Mouse (Mus musculus) kidney, postnatal 36 days (tissue): ENCODE measurements at regions not wholly inside any gene's neighbourhood (a gene's known extent, or its start where the extent isn't known, plus 50 kb on each side); places are given as distances from the start of the nearest gene placed in this dataset.

Source experiments
- DNase-seq, 2 experiments: peaks; one replicate each; pipeline ENCODE4 v3.0.0; 2021 to 2022; ENCODE audit warnings: mixed read lengths in 2 of 2

DNA sequence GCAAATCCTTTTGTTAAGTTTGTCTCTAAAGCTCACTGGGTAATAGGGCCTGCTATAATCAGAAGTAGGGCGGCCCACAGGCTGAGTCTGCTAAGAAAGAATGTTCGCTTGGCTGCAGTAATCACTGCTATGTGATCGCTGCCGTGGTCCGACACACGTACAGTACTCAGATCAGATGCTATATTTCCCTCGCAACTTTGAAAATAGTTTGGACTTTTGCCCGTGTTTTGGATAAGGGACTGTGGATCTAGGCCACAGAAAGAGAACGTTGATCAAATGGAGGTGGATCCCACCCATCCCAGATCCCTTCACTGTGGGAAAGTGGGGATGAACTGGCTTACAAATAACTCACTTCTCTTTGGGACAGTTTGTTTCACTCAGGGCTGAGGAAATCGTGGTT, 88.5 kb upstream of the Rnd3 start:
- DNase-seq: no peak

- DNase-seq: no peak
Measured at GRCm38 (mm10) chr2:51236852-51237251, 87.9 kb upstream of the Rnd3 start.

DNA sequence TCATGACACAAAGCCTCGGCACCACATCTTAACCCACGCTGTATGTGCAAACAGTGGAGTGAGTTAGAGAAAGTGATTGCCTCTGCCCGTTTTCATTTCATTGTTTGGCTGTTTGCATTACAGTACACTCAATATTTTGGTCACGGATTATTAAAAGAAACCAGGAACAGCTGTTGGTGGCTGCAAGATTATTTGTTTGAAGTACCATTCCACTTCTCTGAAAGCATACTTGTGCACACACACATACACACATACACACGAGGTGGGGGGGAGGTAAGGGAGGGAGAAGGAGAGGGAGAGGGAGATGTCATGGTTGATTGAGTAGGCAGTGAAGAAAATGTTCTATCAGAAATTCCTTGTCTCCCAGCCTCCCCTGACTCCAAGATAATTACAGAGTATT, 85.5 kb upstream of the Rnd3 start:
- DNase-seq: no peak

GRCm38 (mm10) chr2:51222851-51223250, 73.9 kb upstream of the Rnd3 start:
- DNase-seq: no peak

- DNase-seq: no peak
Measured at GRCm38 (mm10) chr2:51219714-51220113, 70.8 kb upstream of the Rnd3 start.

- no peak for DNase-seq
Measured at GRCm38 (mm10) chr2:51207150-51208022, 58.5 kb upstream of the Rnd3 start.

DNA sequence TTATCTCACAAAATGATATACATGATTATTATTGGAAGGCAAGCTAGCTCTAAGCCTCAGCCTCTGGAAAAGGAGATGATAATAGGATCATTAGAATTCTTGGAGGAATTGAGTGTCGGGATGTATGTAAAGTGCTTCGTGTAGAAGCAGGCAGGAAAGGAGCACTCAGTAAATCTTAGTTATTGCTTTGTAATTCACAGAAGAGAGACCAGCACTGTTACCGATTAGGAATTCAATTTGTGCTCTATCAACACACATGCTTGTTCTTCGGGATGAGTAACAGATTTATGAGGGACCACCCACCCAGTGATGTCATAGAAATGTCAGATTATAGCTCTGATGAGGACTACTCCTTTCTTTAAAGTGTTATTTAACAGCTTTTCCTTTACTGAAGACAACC, 57.4 kb upstream of the Rnd3 start:
- DNase-seq: no peak
